Mouse (Mus musculus) kidney, adult 9 months (tissue): ENCODE results near the gene Cdh3.

Experiments used
- DNase-seq: peaks from one replicate; pipeline ENCODE4 v3.0.0; 2022

Gene Cdh3

DNA sequence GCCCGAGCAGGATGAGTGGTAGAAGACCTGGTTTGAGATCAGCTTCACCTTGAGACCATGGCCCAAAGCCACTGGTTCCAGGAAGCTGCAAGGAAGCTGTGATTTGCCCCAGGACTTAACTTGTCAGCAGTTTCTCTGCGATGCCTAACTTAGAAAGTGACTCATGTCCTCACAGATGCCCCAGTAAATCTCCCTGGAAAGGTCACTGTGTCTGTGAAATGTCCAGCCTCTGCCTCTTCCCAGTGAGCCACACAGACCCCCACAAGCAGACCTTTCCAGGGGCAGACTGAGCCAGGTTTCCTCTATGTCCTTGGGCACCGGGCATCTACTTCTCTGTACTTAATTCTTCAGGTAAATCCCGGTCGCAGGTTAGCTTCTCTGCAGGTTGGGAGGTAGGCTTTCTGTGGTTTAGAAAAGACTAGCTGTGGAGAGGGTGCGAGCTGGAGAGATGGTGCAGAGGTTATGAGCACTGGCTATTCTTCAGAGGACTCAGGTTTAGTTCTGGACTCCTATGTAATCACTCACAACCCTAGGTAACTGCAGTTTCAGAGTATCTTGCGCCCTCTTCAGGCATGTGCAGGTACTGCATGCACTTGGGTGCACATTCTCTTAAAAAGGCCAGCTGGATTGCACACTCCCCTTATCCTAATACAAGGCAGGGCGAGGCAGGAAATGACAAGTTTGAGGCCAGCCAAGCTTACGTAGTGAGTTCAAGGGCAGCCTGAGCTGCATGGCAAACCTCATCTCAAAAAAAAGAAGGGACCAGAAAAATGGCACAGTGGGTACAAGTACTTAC, 16.7 kb downstream of the Cdh3 start:
- DNase-seq: no peak

DNA sequence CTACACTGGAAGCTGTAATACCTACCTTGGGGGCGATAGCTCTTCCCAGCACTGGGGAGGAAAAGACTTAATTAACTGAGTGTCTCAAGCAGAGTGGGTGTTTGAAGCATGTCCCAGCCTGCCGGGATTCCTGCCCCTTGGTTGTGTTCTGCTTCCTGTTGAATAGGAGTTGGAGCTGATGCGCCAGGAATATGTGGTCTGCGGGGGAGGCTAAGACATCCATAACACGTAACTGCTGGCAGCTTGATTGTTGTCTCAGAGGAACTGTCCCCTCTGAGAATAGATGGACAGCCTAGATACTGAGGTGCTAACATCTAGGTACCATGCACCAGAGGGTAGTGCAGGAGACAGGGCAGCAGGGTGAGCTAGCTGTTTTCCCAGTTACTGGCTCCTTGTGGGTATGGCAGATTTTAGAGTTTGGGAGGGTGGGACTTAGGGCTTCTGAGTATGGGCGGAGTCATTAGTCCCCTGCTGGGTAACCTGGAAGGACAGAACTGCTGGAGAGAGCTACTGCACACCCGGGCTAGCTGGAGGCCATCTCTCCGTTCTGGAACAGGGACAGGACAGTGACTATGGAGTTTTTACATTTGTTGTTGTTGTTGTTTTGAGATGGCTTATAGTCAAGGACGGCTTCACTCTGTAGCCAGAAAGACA, 18.0 kb downstream of the Cdh3 start:
- DNase-seq: no peak

DNA sequence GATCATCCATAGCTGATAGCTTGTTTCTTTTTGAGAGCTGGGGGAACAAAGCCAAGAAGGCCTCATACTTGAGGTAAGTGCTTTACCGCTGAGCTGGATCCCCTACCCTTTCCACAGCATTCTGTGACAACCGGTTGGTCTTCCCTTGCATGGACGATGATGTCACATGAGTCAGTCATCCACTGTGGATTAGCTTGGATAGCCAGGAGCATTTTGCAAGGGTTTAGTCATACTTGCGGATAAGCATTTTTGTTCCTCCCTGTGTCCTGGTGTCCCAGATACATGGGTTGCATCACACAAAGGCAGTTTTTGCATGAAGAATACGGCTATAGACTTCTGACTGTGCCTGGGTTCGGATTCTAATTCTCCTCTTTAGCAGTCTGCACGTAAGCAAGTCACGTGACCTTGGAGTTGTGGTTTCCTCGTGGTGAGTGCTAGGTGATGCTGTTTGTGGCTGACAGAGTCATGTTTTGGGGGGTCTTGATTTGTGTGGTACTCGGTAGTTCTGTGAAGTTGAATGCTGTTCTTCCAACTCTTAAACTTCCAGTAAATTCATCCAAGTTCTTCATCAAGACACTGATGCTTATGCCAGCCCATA, 19.3 kb downstream of the Cdh3 start:
- DNase-seq: no peak

DNA sequence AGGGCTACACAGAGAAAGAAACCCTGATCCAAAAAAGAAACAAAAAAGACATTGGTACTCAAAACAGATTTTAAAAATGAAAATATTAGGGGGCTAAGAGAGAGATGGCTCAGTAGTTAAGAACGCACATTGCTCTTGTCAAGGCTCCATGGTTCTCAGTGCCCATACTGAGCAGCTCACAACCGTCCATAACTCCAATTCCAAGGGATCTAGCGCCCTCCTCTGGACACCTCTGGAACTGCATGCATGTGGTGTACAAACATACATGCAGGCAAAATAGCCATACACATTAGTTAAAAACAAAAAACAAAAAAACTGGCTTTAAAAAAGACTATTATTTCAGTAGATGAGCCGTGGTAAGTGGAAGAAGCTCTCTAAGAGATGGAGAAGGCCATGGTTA, 19.9 kb downstream of the Cdh3 start:
- no peak for DNase-seq

DNA sequence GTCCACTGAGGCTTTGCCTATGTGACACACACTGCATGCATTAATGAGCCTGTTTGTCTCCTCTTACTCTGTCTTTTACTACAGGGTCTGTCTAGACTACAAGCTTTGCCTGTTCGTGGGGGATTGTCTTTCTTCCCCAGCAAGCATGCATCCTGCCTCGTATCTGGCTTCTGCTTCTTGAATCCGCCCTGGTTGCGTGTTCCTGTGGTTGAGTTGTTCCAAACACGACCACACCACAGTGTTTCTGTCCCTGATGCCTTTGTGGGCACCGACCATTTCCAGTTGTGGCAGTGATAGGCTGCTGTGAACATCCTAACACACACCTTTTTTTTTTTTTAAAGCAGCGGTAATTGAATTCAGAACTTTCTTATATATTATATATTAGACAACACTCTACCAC, 23.0 kb downstream of the Cdh3 start:
- no peak for DNase-seq

DNA sequence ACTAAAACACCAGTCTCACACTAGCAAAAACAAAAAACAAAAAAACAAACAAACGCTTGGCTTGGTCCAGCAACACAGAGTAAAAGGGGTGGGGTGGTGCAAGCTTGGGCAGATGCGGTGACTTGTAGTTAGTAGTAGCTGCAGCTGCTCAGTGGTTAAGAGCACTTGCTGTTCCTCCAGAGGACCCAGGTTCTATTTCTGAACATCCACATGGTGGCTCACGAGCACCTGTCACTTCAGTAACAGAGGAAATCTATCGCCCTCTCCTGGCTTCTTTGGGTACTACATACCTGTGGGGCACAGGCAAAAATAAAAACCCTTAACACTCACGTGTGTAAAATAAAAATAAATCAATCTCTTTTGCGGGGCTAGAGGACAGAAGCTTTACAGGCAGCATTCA, 23.8 kb downstream of the Cdh3 start:
- DNase-seq: peak; percentile 78

DNA sequence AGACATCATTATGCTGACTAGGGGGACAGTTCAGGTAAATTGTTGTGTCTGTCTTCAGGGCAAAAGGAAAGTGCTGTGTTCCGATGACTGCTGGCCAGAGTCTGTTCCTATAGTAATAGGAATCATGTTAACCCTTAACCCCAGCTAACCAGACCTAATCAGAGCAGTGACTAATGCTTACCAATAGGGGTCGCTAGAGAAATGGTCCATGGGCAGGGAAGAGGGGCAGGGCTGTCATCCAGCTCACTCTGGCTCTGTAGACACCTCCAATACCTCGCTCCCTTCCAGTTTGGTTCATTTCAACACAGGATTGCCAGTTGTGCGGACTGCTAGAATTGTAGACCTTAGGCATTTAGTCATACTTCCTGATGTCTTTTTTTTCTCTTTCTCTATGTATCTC, 24.8 kb downstream of the Cdh3 start:
- no peak for DNase-seq

DNA sequence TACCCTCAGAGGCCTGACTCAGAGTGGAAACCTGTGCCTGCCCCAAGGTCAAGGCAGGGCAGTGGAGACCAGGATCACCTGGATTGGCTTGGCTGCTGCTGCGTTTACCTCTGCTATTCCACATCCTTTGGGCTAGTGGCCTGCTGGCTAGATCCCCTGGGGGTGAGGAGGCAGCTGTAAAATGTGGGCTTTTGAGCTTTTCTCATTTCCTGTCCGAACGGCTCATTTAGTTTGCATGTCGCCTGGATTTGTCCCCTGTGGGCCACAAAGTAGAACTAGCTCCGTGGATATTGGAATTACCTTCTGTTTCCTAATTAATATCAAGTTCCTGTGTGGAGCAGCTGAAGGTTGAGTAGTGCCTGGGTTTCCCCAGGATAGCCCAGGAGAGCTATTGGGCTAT, 28.5 kb downstream of the Cdh3 start:
- no peak for DNase-seq

DNA sequence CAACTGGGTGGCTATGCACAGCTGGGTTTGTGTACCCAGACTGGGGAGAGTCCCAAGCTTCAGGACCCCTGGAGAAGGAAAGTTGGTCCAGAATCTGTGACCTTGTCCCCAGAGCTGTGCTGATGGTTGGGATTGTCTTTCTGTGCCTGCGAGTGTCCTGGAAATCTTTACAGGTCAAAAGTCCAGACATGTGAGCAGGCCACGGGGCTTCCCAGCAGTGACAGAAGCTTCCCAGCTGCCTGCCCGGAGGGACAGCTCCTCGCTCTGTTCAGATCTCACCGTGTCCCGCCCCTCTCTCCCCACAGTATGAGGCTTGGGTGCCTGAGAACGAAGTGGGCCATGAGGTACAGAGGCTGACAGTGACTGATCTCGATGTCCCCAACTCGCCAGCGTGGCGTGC, 30.3 kb downstream of the Cdh3 start:
- no peak for DNase-seq

DNA sequence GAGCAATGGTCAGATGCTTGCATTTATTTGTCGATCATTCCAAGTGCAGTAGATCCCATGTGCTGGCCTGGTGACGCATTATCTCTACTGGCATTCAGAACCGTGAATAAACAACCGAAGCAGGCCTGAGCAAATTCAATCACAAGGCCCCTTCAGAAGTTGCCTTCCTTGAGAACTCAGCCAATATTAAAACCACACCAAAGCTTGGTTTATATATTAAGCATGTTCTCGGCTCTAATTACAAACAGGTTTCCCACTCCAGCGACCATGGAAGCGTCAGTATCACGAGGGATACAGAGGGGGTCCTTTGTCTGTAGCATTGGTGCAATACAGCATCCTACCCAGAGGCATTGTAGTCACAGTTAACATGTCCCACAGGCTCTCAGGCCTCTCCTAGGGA, 32.4 kb downstream of the Cdh3 start:
- DNase-seq: no peak

DNA sequence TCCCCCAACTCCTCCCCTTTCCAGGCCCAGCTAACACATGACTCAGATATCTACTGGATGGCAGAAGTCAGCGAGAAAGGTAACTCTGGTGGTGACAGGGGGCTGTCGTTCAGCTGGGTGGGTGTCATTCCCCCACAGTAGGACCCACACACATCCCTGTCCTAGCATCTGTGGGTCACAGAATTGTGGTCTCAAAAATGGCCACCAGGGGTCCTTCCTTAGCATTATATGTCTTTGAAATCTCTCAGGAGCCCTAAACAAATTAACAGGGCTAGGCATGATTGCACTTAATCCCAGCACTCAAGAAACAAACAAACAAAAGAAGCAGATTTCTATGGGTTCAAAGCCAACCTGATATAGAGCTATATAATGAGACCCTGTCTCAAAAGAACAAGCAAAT, 34.5 kb downstream of the Cdh3 start:
- no peak for DNase-seq

DNA sequence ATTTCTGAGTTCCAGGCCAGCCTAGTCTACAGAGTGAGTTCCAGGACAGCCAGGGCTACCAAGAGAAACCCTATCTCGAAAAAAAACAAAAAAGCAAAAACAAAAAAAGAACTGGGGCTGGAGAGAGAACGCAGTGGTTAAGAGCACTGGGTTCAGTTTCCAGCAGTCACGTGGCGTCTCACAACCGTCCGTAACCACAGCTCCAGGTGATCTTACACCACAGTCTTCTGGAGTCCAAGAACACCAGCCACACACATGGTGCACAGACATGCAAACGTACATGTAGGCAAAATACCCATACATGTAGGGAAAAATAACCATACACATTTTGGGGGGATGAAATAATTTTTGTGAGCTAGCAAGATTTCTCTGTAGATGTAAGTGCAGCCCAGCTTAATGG, 36.1 kb downstream of the Cdh3 start:
- no peak for DNase-seq

DNA sequence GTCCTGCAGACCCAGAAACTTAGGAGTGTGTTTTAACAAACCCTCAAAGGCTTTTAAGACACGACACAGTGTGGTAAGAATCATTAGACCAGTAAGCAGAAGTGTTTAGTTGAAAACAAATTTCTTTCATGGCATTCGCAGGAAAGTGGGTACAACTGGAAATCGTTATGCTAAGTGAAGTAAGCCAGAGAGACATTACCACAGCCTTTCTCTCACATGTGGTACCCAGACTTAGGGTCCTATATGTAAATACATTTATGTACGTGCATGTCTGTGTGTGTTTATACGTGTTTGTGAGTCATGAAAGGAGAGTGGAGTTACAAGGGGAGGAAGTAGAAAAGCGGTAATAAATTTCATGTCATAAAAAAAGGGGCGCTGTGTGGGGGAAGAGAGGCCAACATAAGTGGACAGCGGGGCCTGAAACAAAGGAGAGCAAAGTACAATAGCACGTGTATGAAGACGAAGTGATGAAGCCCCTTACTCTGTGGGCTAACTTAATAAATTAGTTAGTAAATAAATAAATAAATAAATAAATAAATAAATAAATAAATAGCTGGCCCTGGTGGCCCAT, 37.8 kb downstream of the Cdh3 start:
- DNase-seq: no peak

DNA sequence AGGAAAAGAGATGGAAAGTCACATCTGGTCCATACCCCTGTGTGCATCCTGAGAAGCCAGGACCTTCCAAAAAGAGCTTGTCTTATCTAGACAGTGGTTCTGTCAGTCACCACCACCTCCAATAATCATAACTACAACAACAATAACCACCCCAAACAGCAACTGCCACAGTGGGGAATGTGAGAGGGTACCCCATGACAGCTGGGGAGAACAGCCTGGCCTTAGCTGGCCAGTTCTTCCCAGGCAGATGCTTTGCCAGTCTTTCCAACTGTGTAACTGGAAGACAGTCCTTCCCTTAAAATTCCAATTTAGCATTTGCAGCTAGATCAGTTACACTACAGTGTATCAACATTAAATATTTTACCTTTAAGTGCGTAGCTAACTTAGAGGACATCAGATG, 40.2 kb downstream of the Cdh3 start:
- DNase-seq: no peak

DNA sequence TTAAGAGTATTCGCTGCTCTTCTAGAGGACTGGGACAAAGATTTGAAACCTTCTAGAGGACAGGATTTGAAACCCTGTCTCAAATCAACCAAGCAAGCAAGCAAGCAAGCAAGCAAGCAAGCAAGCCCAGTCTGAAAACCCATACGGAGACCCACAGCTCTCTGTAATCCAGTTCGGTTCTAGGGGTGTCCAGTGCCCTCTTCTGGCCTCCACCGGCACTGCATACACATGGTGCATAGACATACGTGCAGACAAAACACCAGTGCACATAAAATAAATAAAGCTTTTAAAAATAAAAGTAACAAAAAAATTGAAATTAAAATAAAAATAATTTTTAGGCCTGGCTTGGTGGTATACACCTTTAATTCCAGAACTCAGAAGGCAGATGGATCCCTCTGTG, 43.3 kb downstream of the Cdh3 start:
- DNase-seq: no peak

DNA sequence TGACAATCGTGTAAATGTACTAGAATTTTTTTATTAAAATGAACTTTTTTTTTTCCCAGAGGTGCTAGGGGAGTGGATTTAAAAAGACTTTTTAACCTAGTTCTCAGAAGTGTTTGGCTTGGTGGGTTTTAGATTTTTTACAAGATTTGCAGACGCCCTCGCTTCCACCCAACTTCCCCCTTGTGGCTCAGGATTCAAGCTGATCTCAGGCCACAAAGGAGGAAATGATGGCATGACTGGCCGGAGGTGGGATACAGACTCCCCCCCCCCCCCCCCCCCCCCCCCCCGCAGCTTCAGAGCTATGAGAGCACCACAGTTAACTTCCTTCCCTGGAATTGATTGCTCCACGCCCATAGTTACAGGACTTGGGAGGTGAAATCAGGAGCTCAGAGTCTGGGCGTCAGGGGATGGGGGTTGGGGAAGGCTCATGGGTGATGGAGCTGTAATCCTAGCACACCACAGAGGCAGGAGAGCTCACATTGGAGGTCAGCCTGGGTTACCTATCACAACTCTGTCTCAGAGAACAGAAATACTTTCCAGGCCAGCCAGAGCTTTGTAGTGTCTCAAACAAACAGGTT, 45.5 kb downstream of the Cdh3 start:
- no peak for DNase-seq

DNA sequence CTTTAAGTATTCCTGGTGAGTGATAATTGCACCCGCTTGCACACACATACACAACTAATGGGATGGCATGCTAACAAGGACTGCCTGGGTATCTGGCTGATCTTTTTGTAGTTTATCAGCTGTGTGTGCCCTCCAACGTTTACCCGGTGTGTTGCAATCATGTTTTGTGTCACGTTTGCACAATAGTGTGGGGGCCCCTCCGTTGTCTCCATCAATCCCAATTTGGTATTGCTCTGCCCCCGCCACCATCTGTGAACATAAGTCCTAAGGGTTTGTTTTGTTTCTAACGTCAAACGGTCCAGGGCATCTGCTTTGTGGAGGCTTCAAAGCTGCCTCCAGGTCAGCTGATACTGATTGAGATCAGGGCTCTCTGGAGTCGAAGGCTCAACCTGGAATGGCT, 49.2 kb downstream of the Cdh3 start:
- DNase-seq: no peak

DNA sequence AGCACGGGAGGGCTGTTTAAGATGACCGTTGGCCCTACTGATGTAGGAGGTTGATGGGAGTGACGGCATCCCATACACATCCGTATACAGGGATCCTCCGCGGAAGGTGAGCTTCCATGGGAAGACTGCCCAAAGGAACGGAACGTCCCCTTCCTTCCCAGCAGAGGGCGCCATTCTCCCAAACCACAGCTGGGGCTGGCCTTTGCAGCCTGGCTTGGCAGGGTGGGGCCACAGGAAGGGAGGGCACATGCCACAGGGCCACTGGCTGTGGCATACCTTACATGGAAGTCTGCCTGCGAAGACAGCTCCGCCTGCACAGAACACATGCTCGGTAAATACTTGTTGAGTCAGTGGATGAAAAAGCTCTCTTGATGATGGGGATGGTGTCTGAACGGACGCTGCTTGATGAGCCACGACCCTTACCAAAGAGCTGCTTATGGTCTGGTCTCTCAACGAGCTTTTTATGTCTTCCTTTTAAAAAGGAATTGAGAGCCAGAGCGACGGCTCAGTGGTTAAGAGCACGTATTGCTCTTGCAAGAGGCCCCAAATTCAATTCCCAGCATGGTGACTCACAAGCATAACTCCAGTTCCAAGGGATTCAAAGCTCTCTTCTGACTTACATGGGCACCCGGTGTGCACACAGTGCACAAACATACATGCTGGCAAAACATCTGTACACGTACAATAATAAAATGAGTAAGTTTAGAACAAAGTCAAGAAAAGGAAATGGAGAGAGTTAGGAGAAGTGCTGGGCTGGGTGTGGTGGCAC, 50.6 kb downstream of the Cdh3 start:
- peak; percentile 85 for DNase-seq

DNA sequence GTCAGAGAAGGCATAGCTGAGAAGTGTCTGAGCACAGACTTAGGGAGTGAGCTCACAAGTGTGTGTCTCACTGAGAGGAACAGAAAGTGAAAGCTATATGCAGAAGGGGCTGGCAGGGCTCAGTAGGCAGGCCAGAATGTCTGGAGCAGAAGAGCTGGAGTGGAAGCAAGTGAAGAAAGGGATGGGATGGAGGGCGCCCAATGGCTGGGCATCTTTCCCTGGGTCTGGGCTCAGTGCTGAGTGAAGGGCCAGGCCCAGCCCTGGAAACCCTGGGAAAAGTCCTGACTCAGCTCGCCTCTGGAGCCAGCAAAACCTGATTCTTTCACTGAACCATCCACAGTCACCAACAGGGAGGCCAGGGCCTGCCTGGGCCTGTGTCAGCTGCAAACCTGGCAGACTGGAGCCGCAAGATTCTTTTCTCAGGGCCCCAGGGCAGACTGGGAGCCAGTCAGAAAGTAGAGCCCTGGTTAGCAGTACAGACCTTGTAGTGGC, 53.0 kb downstream of the Cdh3 start:
- peak; percentile 39 for DNase-seq

DNA sequence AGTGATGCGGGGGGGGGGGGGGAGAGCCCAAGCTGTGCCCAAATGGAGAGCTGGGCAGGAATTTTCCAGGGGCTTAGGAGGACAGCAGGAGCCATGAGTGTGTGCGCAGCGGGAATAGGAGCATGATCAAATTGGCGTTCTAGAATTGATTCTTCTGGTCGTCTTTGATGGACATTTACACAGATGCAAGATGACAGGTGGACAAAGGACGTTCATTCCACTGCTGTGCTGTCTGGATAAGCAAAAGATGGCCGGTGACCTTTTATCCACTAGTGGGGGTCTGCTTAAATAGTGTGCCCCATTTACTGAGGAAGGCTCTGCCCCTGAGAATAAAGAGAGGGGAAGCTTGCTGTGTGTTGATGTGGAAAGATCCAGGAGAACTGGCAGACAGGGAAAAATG, 58.3 kb downstream of the Cdh3 start:
- no peak for DNase-seq

DNA sequence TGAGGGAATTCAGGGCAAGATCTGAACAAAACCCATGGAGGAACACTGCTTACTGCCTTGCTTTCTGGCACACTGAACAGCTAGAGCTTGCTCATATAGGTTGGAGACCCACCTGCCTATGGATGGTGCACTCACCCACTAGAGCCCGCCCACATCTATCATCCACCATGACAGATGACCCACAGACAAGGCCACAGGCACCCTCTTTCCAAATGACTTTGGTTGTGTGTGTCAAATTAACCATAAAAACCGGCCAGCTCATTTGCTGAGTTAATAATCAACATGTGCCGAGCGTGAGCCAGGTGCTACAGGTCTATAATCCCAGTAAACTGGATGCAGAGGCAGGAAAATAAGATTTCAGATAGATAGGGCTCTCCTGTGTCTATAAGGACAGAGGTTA, 59.7 kb downstream of the Cdh3 start:
- DNase-seq: peak; percentile 83

DNA sequence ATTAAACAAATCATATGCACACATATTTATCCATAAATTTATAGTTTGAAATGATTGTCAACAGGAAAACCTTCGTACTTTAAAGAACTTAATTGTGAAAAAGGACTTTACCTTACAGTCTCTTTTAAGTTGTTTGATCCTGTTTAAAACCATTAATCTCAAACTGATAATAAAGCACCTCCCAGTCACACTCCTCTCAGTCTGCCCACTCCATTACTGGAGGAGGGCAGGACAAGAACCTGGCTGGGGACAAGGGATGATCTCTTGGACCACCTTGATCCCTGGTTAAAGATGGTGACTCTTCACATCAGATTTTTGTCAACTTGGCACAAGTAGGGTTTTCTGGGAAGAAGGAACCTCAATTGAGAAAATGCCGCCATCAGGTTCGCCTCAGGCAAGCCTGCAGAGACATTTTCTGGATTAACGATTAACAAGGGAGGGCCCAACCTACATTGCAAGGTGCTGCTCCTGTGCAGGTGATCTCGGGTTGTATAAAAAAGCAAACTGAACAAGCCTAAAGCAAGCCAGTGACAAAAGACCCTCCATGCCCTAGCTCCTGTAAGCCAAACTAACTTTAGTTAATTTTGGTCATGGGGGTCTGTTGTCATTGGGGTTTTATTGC, 61.0 kb downstream of the Cdh3 start:
- peak; percentile 65 for DNase-seq
